Mouse (Mus musculus) MEL (cell line): ENCODE results near the gene Sox5. TPM values are rescaled to one million over a fixed set of nuclear protein-coding genes. Genes with fewer than 3 reads are reported as not detected.

Experiments used
- DNase-seq: peaks from one replicate; pipeline ENCODE4 v3.0.0; 2011; ENCODE audit warnings: low read depth, low spot score
- H3K27ac ChIP-seq: 2 replicates; pipeline ENCODE4 v1.5.1; 2012; ENCODE audit warnings: low read depth, mild to moderate bottlenecking, control low read depth, low read length, moderate library complexity; ENCODE audit not compliant: control insufficient read depth
- H3K27me3 ChIP-seq, 2 experiments: fragments of 150-350 bp in 1 of 2; sonication (generic) in 1 of 2; 2 replicates each; pipeline ENCODE4 v1.6.1; 2012; ENCODE audit warnings: low read length in 2 of 2, mild to moderate bottlenecking in 2 of 2, improper control_type of control experiment in 1 of 2, moderate library complexity in 1 of 2; ENCODE audit not compliant: insufficient read depth in 2 of 2, control insufficient read depth in 1 of 2
- H3K36me3 ChIP-seq, 2 experiments: 2 replicates each; pipeline ENCODE4 v1.6.1; 2012 to 2014; ENCODE audit warnings: low read length in 2 of 2, improper control_type of control experiment in 1 of 2, inconsistent platforms in 1 of 2, mild to moderate bottlenecking in 1 of 2; ENCODE audit not compliant: insufficient read depth in 2 of 2, control insufficient read depth in 1 of 2
- H3K4me1 ChIP-seq, 2 experiments: fragments of 150-350 bp in 1 of 2; sonication (generic) in 1 of 2; 2 replicates each; pipeline ENCODE4 v1.6.1; 2012; ENCODE audit warnings: low read length in 2 of 2, improper control_type of control experiment in 1 of 2, mild to moderate bottlenecking in 1 of 2; ENCODE audit not compliant: insufficient read depth in 2 of 2, control insufficient read depth in 1 of 2
- H3K4me3 ChIP-seq, 2 experiments: fragments of 150-350 bp in 1 of 2; sonication (generic) in 1 of 2; 2 replicates each; pipeline ENCODE4 v1.5.1; 2012; ENCODE audit warnings: low read depth in 2 of 2, low read length in 2 of 2, mild to moderate bottlenecking in 2 of 2, moderate library complexity in 2 of 2, control low read depth in 1 of 2, improper control_type of control experiment in 1 of 2; ENCODE audit not compliant: control insufficient read depth in 1 of 2, insufficient read depth in 1 of 2
- H3K79me2 ChIP-seq: 2 replicates; pipeline ENCODE4 v1.6.1; 2012; ENCODE audit warnings: mild to moderate bottlenecking, low read length, moderate library complexity; ENCODE audit not compliant: control insufficient read depth, poor library complexity, insufficient read depth
- H3K9ac ChIP-seq: 2 replicates; pipeline ENCODE4 v1.6.1; 2012; ENCODE audit warnings: low read depth, mild to moderate bottlenecking, control low read depth, low read length, moderate library complexity; ENCODE audit not compliant: control insufficient read depth, poor library complexity, severe bottlenecking
- H3K9me3 ChIP-seq: fragments of 150-350 bp; sonication (generic); replicated peaks from 2 replicates; pipeline ENCODE4 v1.6.1; 2012; ENCODE audit warnings: mild to moderate bottlenecking, low read length, improper control_type of control experiment, moderate library complexity; ENCODE audit not compliant: insufficient read depth
- E2F4 ChIP-seq: IDR thresholded peaks from 2 replicates; pipeline ENCODE4 v1.6.1; 2011; ENCODE audit warnings: low read depth, low read length, improper control_type of control experiment, borderline replicate concordance
- ELF1 ChIP-seq: IDR thresholded peaks from 2 replicates; pipeline ENCODE4 v1.6.1; 2014; ENCODE audit warnings: low read depth, mild to moderate bottlenecking, inconsistent platforms, low read length, improper control_type of control experiment, moderate library complexity
- EP300 ChIP-seq, 2 experiments: IDR thresholded peaks; 2 replicates each; pipeline ENCODE4 v1.6.1; 2011; ENCODE audit warnings: improper control_type of control experiment in 2 of 2, low read length in 2 of 2, low read depth in 1 of 2, mild to moderate bottlenecking in 1 of 2
- HCFC1 ChIP-seq: IDR thresholded peaks from 2 replicates; pipeline ENCODE4 v1.6.1; 2012; ENCODE audit warnings: low read depth, mild to moderate bottlenecking, inconsistent platforms, low read length, improper control_type of control experiment, moderate library complexity
- MAFK ChIP-seq: IDR thresholded peaks from 2 replicates; pipeline ENCODE4 v1.6.1; 2011; ENCODE audit warnings: low read depth, mild to moderate bottlenecking, low read length, improper control_type of control experiment, borderline replicate concordance
- MAX ChIP-seq: IDR thresholded peaks from 2 replicates; pipeline ENCODE4 v1.6.1; 2011; ENCODE audit warnings: low read length, improper control_type of control experiment
- MAZ ChIP-seq: IDR thresholded peaks from 2 replicates; pipeline ENCODE4 v1.6.1; 2012; ENCODE audit warnings: low read depth, mild to moderate bottlenecking, inconsistent platforms, low read length, improper control_type of control experiment
- MEF2A ChIP-seq: IDR thresholded peaks from 2 replicates; pipeline ENCODE4 v1.6.1; 2014; ENCODE audit warnings: low read depth, mild to moderate bottlenecking, inconsistent platforms, low read length, improper control_type of control experiment; ENCODE audit not compliant: poor library complexity, insufficient replicate concordance, severe bottlenecking; ENCODE audit errors: extremely low read depth
- POLR2A ChIP-seq, 2 experiments: IDR thresholded peaks; 2 replicates each; pipeline ENCODE4 v1.6.1; 2011 to 2012; ENCODE audit warnings: low read length in 2 of 2, mild to moderate bottlenecking in 2 of 2, control low read depth in 1 of 2, improper control_type of control experiment in 1 of 2, low read depth in 1 of 2, moderate library complexity in 1 of 2; ENCODE audit not compliant: control insufficient read depth in 1 of 2, insufficient read depth in 1 of 2, poor library complexity in 1 of 2
- RAD21 ChIP-seq: IDR thresholded peaks from 2 replicates; pipeline ENCODE4 v1.6.1; 2011; ENCODE audit warnings: mild to moderate bottlenecking, low read depth, low read length, improper control_type of control experiment
- RCOR1 ChIP-seq: IDR thresholded peaks from 2 replicates; pipeline ENCODE4 v1.6.1; 2012; ENCODE audit warnings: low read depth, mild to moderate bottlenecking, inconsistent platforms, low read length, improper control_type of control experiment
- SIN3A ChIP-seq: IDR thresholded peaks from 2 replicates; pipeline ENCODE4 v1.6.1; 2012; ENCODE audit warnings: low read length, improper control_type of control experiment, inconsistent platforms
- TAL1 ChIP-seq: IDR thresholded peaks from 2 replicates; pipeline ENCODE4 v1.6.1; 2012; ENCODE audit warnings: mild to moderate bottlenecking, inconsistent platforms, low read length, moderate library complexity, mixed read lengths
- TCF12 ChIP-seq: IDR thresholded peaks from 2 replicates; pipeline ENCODE4 v1.6.1; 2014; ENCODE audit warnings: low read depth, mild to moderate bottlenecking, inconsistent platforms, low read length, improper control_type of control experiment, moderate library complexity
- UBTF ChIP-seq: IDR thresholded peaks from 2 replicates; pipeline ENCODE4 v1.6.1; 2012; ENCODE audit warnings: low read depth, mild to moderate bottlenecking, inconsistent platforms, low read length, improper control_type of control experiment, moderate library complexity, borderline replicate concordance; ENCODE audit not compliant: insufficient read depth
- ZC3H11A ChIP-seq: IDR thresholded peaks from 2 replicates; pipeline ENCODE4 v1.6.1; 2012; ENCODE audit warnings: low read depth, mild to moderate bottlenecking, inconsistent platforms, low read length, improper control_type of control experiment
- ZKSCAN1 ChIP-seq: IDR thresholded peaks from 2 replicates; pipeline ENCODE4 v1.6.1; 2012; ENCODE audit warnings: low read depth, mild to moderate bottlenecking, inconsistent platforms, low read length, improper control_type of control experiment, moderate library complexity
- polyA plus RNA-seq, 2 experiments: library from polyadenylated mRNA; stranded (reverse) in 1 of 2; unstranded in 1 of 2; fragments of >175 nt in 1 of 2; fragments of >200 nt in 1 of 2; gene quantifications; 2 replicates each; pipeline versions ENCODE4 v1.2.1 to v1.2.4; 2012; ENCODE audit warnings: low replicate concordance in 2 of 2, low read depth in 1 of 2; ENCODE audit not compliant: insufficient read length in 2 of 2, insufficient read depth in 1 of 2, missing spikeins in 1 of 2
- total RNA-seq: library from RNA; depleted of rRNA; stranded (reverse); fragments of 300-350 nt; gene quantifications from 2 replicates; pipeline ENCODE4 v1.2.3, GENCODE M21; 2012

Gene Sox5
- total and polyA plus RNA-seq, 3 experiments, result 0.19 to 3.0 TPM; not detected in 1

GRCm38 (mm10) chr6:144302823-144303222 is 479.0 kb downstream of the Sox5 start:
- TF ChIP-seq E2F4, result no peak
- no peak for TF ChIP-seq UBTF
- no peak for TF ChIP-seq EP300 (IDR thresholded peaks at IDR 0.05; ENCODE audit: low read depth in 1 of 2, low read length in 2 of 2)
- TF ChIP-seq, all 39 proteins: peak for 0

GRCm38 (mm10) chr6:144301082-144301481 is 480.7 kb downstream of the Sox5 start:
- Histone ChIP-seq H3K27ac (no peak overlapping the region), H3K27me3 (no peaks in the 10 kb centered on the region), H3K4me1 (no peaks in the 10 kb centered on the region), H3K36me3 (no peaks in the 10 kb centered on the region), H3K9me3 (no peaks in the 10 kb centered on the region), H3K4me3 (no peak overlapping the region), H3K9ac (no peak overlapping the region)
- TF ChIP-seq ZKSCAN1 (no peak), ZC3H11A (no peak), TCF12 (no peak), ELF1 (no peak), HCFC1 (no peak)
- TF ChIP-seq, all 39 proteins: peak for 0
- DNase-seq, result no peak
- H3K79me2 ChIP-seq, result no peaks in the 10 kb centered on the region

More at GRCm38 (mm10) chr6:144302823-144303222, 479.0 kb downstream of the Sox5 start:
- no peaks in the 10 kb centered on the region for H3K36me3 ChIP-seq
- no peak overlapping the region for H3K27ac ChIP-seq
- H3K4me1 ChIP-seq, result no peaks in the 10 kb centered on the region
- H3K9me3 ChIP-seq, result no peaks in the 10 kb centered on the region
- DNase-seq, result no peak
- H3K9ac ChIP-seq, result no peak overlapping the region
- H3K27me3 ChIP-seq, result no peaks in the 10 kb centered on the region
- H3K79me2 ChIP-seq, result no peaks in the 10 kb centered on the region
- H3K4me3 ChIP-seq, result no peak overlapping the region

- no peak for DNase-seq
- Histone ChIP-seq H3K9ac (no peak overlapping the region), H3K79me2 (no peaks in the 10 kb centered on the region), H3K27ac (no peak overlapping the region), H3K27me3 (no peaks in the 10 kb centered on the region), H3K9me3 (no peaks in the 10 kb centered on the region), H3K36me3 (no peaks in the 10 kb centered on the region)
- no peak for TF ChIP-seq RAD21
- no peak for TF ChIP-seq MAFK
- TF ChIP-seq MAZ, result no peak
- no peak for TF ChIP-seq MAX
- no peak for TF ChIP-seq SIN3A
- no peak for TF ChIP-seq RCOR1
- TF ChIP-seq UBTF, result no peak
- TF ChIP-seq HCFC1, result no peak
- TF ChIP-seq POLR2A (IDR thresholded peaks at IDR 0.05; ENCODE audit: control insufficient read depth in 1 of 2, insufficient read depth in 1 of 2, low read depth in 1 of 2, low read length in 2 of 2, poor library complexity in 1 of 2), result no peak
- no peak for TF ChIP-seq MEF2A
- no peak for TF ChIP-seq TAL1
- TF ChIP-seq, all 39 proteins: peak for 0
- Histone ChIP-seq H3K4me3 (no peak overlapping the region), H3K4me1 (no peaks in the 10 kb centered on the region)
Observed at GRCm38 (mm10) chr6:144299503-144299858, 482.3 kb downstream of the Sox5 start.
